Mouse (Mus musculus) CD4-positive, CD25-positive, alpha-beta regulatory T cell (primary cell): Measurements from ENCODE around the gene Mcu. TPM values are rescaled to one million over a fixed set of nuclear protein-coding genes. Genes with fewer than 3 reads are reported as not detected.

Source experiments
- polyA plus RNA-seq: library from polyadenylated mRNA; unstranded; fragments of 100-300 nt; shearing (Covaris generic); gene quantifications from one replicate; pipeline ENCODE4 v1.2.1, GENCODE M21; 2017

Mcu gene
- polyA plus RNA-seq = 23.7 TPM

GRCm38 (mm10) chr10:59616522-59616921 is at the start of gene Mcu:
Gene Mcu, minus strand, starts transcription at chr10:59616692.

DNA sequence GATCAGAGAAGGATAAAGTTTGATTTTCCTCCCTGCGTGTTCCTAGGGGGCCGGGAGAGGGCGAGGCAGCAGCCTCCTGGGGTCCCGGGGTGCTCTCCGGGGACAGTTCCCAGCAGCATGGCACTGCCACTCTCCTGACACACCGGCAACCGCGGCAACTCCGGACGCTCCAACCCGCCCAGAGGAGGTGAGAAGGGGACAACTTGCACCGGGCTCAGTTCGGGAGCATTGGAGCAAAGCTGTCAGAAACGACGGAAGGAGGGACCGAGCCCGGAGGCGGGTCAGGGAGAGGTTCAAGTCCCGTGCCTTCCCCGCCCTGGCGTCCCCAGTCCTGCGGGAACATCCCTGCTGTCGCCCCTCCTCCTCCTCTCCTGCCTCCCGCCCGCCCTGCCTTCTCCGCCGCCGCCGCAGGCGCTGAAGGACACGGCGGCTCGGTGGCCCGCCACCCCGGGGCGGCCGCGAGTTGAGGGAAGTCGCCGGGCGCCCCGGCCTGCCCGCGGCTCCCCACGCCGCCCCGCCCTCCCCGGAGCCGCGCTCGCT is 441 bp downstream of the Mcu start, which contains the start of gene Gm10322:
TSS of gene Gm10322 (plus strand) at position 83 of the 540 bp plus-strand sequence.

DNA sequence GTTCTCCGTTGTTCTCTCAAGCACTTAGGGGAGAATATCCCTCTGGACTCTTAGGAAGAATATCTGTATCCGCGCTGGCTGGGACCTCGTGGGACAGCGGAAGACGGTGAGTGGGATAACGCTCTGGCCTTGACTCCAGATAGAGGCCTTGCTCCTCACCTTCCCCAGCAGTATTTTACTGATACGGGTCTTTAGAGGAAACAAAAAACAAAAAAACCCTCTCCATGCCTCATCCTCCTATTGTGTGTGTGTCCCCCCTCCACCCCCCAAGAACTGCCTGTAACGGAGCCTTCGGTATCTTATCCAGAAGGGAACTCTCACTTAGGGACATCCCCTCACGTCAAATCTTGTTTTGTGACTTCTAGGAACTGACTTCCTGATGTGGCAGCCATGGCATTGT is 174.8 kb downstream of the Mcu start, which contains the start of gene Oit3:
TSS of gene Oit3 (minus strand) at position 44 of the 400 bp plus-strand sequence.

DNA sequence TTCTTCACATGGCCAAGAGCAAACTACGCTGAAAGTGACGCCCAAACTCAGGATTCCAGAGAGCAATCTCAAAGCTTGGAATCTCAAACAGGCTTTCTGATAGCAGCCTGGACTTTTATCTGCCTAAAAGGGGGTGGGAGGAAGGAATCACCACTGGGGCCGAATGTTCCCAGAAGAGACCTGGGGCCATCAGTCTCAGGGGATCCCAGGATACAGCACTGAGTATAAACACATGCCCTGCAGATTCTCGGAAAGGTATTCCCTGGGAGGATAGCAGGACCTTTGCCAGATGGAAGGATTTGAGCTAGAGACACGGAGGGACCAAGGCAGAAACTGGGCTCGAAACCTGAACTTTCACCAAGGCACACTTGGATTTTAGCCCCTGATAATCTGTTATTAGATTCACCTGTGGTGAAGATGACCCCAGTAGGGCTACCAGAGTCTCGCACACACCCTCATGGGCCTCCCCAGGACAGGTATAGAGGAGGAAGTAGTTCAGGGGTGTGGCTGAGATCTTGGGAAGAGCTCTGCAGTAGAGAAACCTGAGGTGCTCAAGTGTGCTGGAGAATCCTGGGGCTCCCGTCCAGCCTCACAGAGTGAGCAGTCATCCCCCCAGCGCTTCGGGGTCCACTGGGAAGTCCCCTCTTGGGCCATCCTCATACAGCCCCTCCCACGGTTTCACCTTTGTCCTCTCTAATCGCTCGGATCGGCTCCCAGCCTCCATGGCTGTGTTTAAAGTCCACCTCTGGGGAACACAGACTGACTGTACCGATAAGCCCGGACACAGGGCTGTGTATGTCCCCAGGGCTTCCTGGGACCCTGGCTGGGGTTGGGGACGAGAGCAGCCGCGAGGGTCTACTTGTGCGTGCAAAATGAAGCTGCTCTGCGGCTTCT is 213.3 kb downstream of the Mcu start, which contains the start of gene Pla2g12b:
TSS of gene Pla2g12b (plus strand) at position 762 of the 894 bp plus-strand sequence.

Other genes starting within 250 kb of the Mcu start
- gene Gm10273, start 221.1 kb downstream of the Mcu start, polyA plus RNA-seq = 102 TPM
- not detected for gene Pla2g12b, start 213.0 kb downstream of the Mcu start, polyA plus RNA-seq
- gene Oit3, start 174.9 kb downstream of the Mcu start, polyA plus RNA-seq = 0.14 TPM
- gene Gm10322, start 629 bp downstream of the Mcu start, polyA plus RNA-seq = 0.79 TPM
- gene Micu1, start 85.8 kb upstream of the Mcu start, polyA plus RNA-seq = 54.5 TPM